Mouse (Mus musculus): ENCODE measurements at regions not wholly inside any gene's neighbourhood (a gene's known extent, or its start where the extent isn't known, plus 50 kb on each side); places are given as distances from the start of the nearest gene placed in this dataset.
A peak's percentile ranks its signal among the peaks of the same experiment; 100 is the strongest.

- TF ChIP-seq CTCF (IDR thresholded peaks at IDR 0.05) (no peak), POLR2A (IDR thresholded peaks at IDR 0.05; ENCODE audit: insufficient read depth, low read depth, low read length) (no peak), EP300 (IDR thresholded peaks at IDR 0.05; ENCODE audit: insufficient read depth, low read depth, low read length) (0 out of 2 replicates have a peak, but pooled peaks have one; percentile 25)
These were observed 207.7 kb upstream of the Dio2 start for GRCm38 (mm10) chr12:90945743-90946527.
